Mouse (Mus musculus) common myeloid progenitor, adult 5-6 weeks (primary cell): ENCODE data around the gene Galr2. TPM values are rescaled to one million over a fixed set of nuclear protein-coding genes. Genes with fewer than 3 reads are reported as not detected.
"Not testable (repeated sequence)": the region's sequence is repeated elsewhere in the genome, so short reads cannot be mapped to it uniquely, and the experiment has no call there.

Experiments
- ATAC-seq: replicated peaks from 2 replicates; pipeline ENCODE4 v1.8.0; 2016; ENCODE audit warnings: low read depth, mild to moderate bottlenecking, moderate TSS enrichment, inconsistent platforms; ENCODE audit not compliant: poor library complexity, severe bottlenecking
- total RNA-seq: library from RNA; stranded (forward); fragments of 200-1000, 187-1606 nt; gene quantifications from 2 replicates; pipeline ENCODE4 v1.2.3, GENCODE M21; 2017

Gene Galr2
- total RNA-seq, 1 experiment from 2014 or later, result not detected

GRCm38 (mm10) chr11:116268313-116268712 lies 12.4 kb upstream of the Galr2 start:
- no peak for ATAC-seq

GRCm38 (mm10) chr11:116269560-116269959 lies 11.2 kb upstream of the Galr2 start:
- ATAC-seq, result no peak

GRCm38 (mm10) chr11:116272589-116273468 lies 7.9 kb upstream of the Galr2 start:
- no peak for ATAC-seq

GRCm38 (mm10) chr11:116273469-116274044 lies 7.2 kb upstream of the Galr2 start:
- peak; percentile 20 for ATAC-seq

- peak; percentile 99 for ATAC-seq
These were observed 6.6 kb upstream of the Galr2 start, which contains the start of gene Srp68 for GRCm38 (mm10) chr11:116274045-116274666. Gene Srp68, minus strand, starts transcription at chr11:116274217.

- ATAC-seq, result not testable (repeated sequence)
These were observed 3.6 kb upstream of the Galr2 start for GRCm38 (mm10) chr11:116277184-116277583.

GRCm38 (mm10) chr11:116281671-116282070 lies 932 bp downstream of the Galr2 start:
- ATAC-seq, result no peak

- ATAC-seq, result peak; percentile 17; the same call in 1 of the 2 replicates
These were observed 1.4 kb downstream of the Galr2 start for GRCm38 (mm10) chr11:116282089-116282488.

- peak; percentile 22; the same call in 1 of the 2 replicates for ATAC-seq
These were observed 2.3 kb downstream of the Galr2 start for GRCm38 (mm10) chr11:116282912-116283521.

- ATAC-seq, result no peak
These were observed 3.2 kb downstream of the Galr2 start for GRCm38 (mm10) chr11:116283982-116284381.

GRCm38 (mm10) chr11:116285770-116286191 lies 5.0 kb downstream of the Galr2 start:
- ATAC-seq, result no peak

- ATAC-seq, result no peak
These were observed 6.6 kb downstream of the Galr2 start for GRCm38 (mm10) chr11:116287351-116287750.

GRCm38 (mm10) chr11:116290556-116290955 lies 9.8 kb downstream of the Galr2 start:
- no peak for ATAC-seq

GRCm38 (mm10) chr11:116292401-116292800 lies 11.7 kb downstream of the Galr2 start:
- no peak for ATAC-seq

- ATAC-seq, result no peak
These were observed 12.9 kb downstream of the Galr2 start for GRCm38 (mm10) chr11:116293538-116294137.

- ATAC-seq, result peak; percentile 78
These were observed 13.6 kb downstream of the Galr2 start for GRCm38 (mm10) chr11:116294319-116294718.

- ATAC-seq, result no peak
These were observed 15.5 kb downstream of the Galr2 start for GRCm38 (mm10) chr11:116296191-116296734.

GRCm38 (mm10) chr11:116297017-116297416 lies 16.3 kb downstream of the Galr2 start:
- ATAC-seq, result no peak

GRCm38 (mm10) chr11:116298221-116298620 lies 17.5 kb downstream of the Galr2 start:
- ATAC-seq, result no peak

- no peak for ATAC-seq
These were observed 17.9 kb downstream of the Galr2 start for GRCm38 (mm10) chr11:116298621-116299020.
